Mouse (Mus musculus) ES-E14 (cell line): ENCODE data around the gene Sec61a1. TPM values are rescaled to one million over a fixed set of nuclear protein-coding genes. Genes with fewer than 3 reads are reported as not detected.

ENCODE experiments used
- DNase-seq: peaks from one replicate; pipeline ENCODE4 v3.0.0-alpha.2; 2013; ENCODE audit warnings: low read depth, low spot score
- H3K27ac ChIP-seq: 2 replicates; pipeline ENCODE4 v1.5.1; 2012; ENCODE audit warnings: low read depth, mild to moderate bottlenecking, low read length, moderate library complexity, mixed read lengths; ENCODE audit not compliant: poor library complexity, insufficient read depth, severe bottlenecking
- H3K36me3 ChIP-seq: 2 replicates; pipeline ENCODE4 v1.6.1; 2012; ENCODE audit warnings: mild to moderate bottlenecking, low read length, moderate library complexity, mixed read lengths; ENCODE audit not compliant: control insufficient read depth, poor library complexity, insufficient read depth, severe bottlenecking
- H3K4me1 ChIP-seq, 2 experiments: fragments of 150-350 bp in 1 of 2; sonication (generic) in 1 of 2; 2 replicates each; pipeline ENCODE4 v1.6.1; 2012; ENCODE audit warnings: low read length in 2 of 2, mild to moderate bottlenecking in 1 of 2, mixed read lengths in 1 of 2; ENCODE audit not compliant: control insufficient read depth in 2 of 2, insufficient read depth in 2 of 2, poor library complexity in 1 of 2
- H3K4me3 ChIP-seq, 2 experiments: fragments of 150-350 bp in 1 of 2; sonication (generic) in 1 of 2; 2 replicates each; pipeline ENCODE4 v1.5.1; 2012; ENCODE audit warnings: low read length in 2 of 2, low read depth in 1 of 2, mild to moderate bottlenecking in 1 of 2, mixed read lengths in 1 of 2; ENCODE audit not compliant: insufficient read depth in 1 of 2, poor library complexity in 1 of 2, severe bottlenecking in 1 of 2
- H3K9ac ChIP-seq: 2 replicates; pipeline ENCODE4 v1.6.1; 2012; ENCODE audit warnings: low read depth, mild to moderate bottlenecking, low read length, mixed read lengths; ENCODE audit not compliant: poor library complexity, insufficient read depth, severe bottlenecking
- H3K9me3 ChIP-seq: fragments of 150-350 bp; sonication (generic); 2 replicates; pipeline ENCODE4 v1.6.1; 2012; ENCODE audit warnings: low read depth, mild to moderate bottlenecking, low read length; ENCODE audit not compliant: control insufficient read depth, insufficient read depth
- CHD2 ChIP-seq: IDR thresholded peaks from 2 replicates; pipeline ENCODE4 v1.6.1; 2014; ENCODE audit warnings: mild to moderate bottlenecking, low read depth, low read length, inconsistent platforms
- HCFC1 ChIP-seq: IDR thresholded peaks from 2 replicates; pipeline ENCODE4 v1.6.1; 2012; ENCODE audit warnings: low read length, inconsistent platforms, borderline replicate concordance; ENCODE audit not compliant: insufficient read depth
- MAFK ChIP-seq: IDR thresholded peaks from 2 replicates; pipeline ENCODE4 v1.6.1; 2014; ENCODE audit warnings: mild to moderate bottlenecking, low read depth, low read length, inconsistent platforms; ENCODE audit not compliant: insufficient read depth
- ZC3H11A ChIP-seq: IDR thresholded peaks from 2 replicates; pipeline ENCODE4 v1.6.1; 2012; ENCODE audit warnings: low read depth, mild to moderate bottlenecking, inconsistent platforms, low read length, borderline replicate concordance
- ZNF384 ChIP-seq: IDR thresholded peaks from 2 replicates; pipeline ENCODE4 v1.6.1; 2012; ENCODE audit warnings: low read depth, low read length, inconsistent platforms
- in situ Hi-C, 2 experiments: fragments of 600-800 bp; cut with MboI; formaldehyde crosslinking; loops; one replicate each; pipeline ENCODE4 v1.15.1; 2025; ENCODE audit warnings: low sequenced_read_pairs in 2 of 2, inconsistent platforms in 1 of 2; ENCODE audit not compliant: unreplicated experiment in 2 of 2
- total RNA-seq: library from RNA; depleted of rRNA; stranded (reverse); fragments of 300-350 nt; gene quantifications from 2 replicates; pipeline ENCODE4 v1.2.3, GENCODE M21; 2012

Sec61a1 gene
- total RNA-seq, 1 experiment, result 414 TPM

DNA sequence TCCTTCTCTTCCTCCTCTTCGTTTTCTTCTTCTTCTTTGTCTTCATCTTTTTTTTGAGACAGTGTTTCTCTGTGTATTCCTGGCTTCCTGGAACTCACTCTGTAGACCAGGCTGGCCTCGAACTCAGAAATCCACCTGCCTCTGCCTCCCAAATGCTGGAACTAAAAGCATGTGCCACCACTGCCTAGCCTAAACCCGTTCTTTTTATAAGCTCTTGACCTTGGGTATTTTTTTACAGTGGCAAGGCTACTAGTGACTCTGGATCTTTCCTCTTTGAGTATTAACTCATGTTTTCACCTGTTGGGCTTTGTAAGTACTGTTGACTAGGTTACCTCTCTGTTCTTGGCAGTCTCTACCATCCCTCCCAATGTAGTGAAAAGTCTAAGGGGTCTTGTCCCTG, 4.3 kb upstream of the Sec61a1 start:
- Histone ChIP-seq H3K27ac (no peak overlapping the region), H3K4me3 (no peak overlapping the region), H3K9me3 (no peaks in the 10 kb centered on the region), H3K4me1 (peaks cover 0 to 2% of the 10 kb centered on the region in 2 experiments; a peak in 1 of 4 replicates), H3K36me3 (no peaks in the 10 kb centered on the region), H3K9ac (no peak overlapping the region)
- in situ Hi-C loops, result no loop called here
- TF ChIP-seq ZNF384 (no peak), MAFK (no peak), CHD2 (no peak), ZC3H11A (no peak), HCFC1 (no peak)
- DNase-seq, result no peak

DNA sequence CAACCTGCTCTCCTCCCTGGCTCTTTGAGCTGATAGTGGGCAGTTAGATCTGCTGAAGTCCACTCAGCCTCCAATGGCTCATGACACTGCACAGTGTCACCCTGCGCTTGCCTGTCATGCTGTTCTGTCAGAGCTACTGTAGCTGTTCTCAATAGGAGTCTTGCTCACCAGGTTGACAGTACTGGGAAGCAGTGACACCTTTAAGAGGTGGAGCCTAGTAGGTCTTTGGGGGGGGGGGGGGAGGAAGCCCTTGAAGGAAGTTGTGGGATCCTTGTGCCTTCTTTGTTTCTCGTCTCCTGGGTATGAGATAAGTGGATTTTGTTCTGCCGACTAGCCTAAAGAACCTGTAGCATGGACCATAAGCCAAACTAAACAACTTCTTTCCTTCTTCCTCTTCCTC, 3.9 kb upstream of the Sec61a1 start:
- no peaks in the 10 kb centered on the region for H3K9me3 ChIP-seq
- no peak overlapping the region for H3K9ac ChIP-seq
- TF ChIP-seq MAFK, result no peak
- no peak for TF ChIP-seq HCFC1
- no peak for TF ChIP-seq ZC3H11A
- TF ChIP-seq ZNF384, result no peak
- TF ChIP-seq CHD2, result no peak
- H3K27ac ChIP-seq, result no peak overlapping the region
- in situ Hi-C loops, result no loop called here
- no peak for DNase-seq
- H3K4me3 ChIP-seq, result no peak overlapping the region
- H3K36me3 ChIP-seq, result no peaks in the 10 kb centered on the region
- H3K4me1 ChIP-seq, result peaks cover 0 to 2% of the 10 kb centered on the region in 2 experiments; a peak in 1 of 4 replicates

DNA sequence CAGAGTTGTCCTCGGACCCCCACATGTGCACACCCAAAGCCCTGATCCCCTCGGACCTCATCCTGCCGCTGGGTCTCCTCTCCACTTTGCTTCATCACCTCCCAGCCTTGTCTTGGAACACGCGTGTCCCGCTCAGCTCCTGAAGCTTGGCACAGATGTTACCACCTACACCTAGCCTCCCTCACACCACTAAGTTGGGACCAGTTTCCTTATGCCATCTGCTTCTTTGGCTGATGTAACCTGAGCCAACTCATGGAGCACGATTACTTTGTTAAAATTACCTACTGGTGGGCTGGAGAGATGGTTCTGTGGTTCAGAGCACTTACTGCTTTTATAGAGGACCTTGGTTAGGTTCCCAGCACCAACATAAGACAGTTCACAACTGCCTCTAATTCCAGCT, 3.1 kb upstream of the Sec61a1 start:
- Histone ChIP-seq H3K9ac (no peak overlapping the region), H3K36me3 (peaks cover 2% of the 10 kb centered on the region; the same call in 1 of the 2 replicates), H3K9me3 (no peaks in the 10 kb centered on the region), H3K27ac (no peak overlapping the region), H3K4me1 (peaks cover 2 to 3% of the 10 kb centered on the region in 2 experiments; a peak in 1 of 4 replicates), H3K4me3 (no peak overlapping the region)
- TF ChIP-seq ZNF384, result no peak
- no peak for TF ChIP-seq CHD2
- no peak for TF ChIP-seq HCFC1
- TF ChIP-seq MAFK, result no peak
- no peak for TF ChIP-seq ZC3H11A
- no peak for DNase-seq
- in situ Hi-C loops, result no loop called here

DNA sequence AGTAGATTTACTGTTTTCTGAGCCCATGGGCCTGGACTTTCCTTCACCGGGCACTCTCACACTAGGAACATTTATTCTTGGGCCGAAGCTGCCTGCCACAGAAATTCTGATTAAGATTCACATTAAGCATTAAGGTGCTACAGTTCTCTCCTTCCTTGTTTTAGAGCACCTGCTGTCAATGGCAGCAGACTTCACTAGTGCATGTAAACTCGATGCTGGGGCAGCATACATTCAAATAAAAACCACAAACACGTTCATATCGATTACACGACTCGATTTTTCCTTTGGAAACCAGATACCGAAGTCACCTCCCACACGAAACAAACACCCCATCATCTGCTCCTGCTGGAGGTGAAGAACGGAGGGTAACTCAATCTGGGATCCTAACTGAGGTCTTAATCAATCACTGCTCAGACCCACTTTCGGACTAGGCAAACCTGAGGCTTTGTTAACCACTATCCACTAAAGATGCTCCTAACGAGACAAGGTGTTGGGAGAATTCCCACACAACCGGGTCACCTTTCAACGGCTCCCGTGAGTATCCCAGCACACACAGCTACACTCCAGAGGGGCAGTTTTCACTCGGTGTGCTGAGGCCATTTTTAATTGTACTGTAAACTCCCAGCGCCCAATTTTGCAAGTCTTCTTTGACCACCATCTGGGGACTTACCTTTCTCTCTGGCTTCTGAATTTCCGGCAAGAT, 853 bp downstream of the Sec61a1 start:
- TF ChIP-seq ZC3H11A (no peak), CHD2 (no peak), HCFC1 (no peak), ZNF384 (no peak), MAFK (no peak)
- DNase-seq, result no peak
- Histone ChIP-seq H3K9me3 (no peaks in the 10 kb centered on the region), H3K9ac (peak overlapping the region; percentile 89), H3K27ac (no peak overlapping the region), H3K4me3 (peak overlapping the region; percentile 85 to 86), H3K4me1 (peaks cover 2 to 3% of the 10 kb centered on the region in 2 experiments; a peak in 1 of 4 replicates), H3K36me3 (peaks cover 29% of the 10 kb centered on the region)
- in situ Hi-C loops, result no loop called here

DNA sequence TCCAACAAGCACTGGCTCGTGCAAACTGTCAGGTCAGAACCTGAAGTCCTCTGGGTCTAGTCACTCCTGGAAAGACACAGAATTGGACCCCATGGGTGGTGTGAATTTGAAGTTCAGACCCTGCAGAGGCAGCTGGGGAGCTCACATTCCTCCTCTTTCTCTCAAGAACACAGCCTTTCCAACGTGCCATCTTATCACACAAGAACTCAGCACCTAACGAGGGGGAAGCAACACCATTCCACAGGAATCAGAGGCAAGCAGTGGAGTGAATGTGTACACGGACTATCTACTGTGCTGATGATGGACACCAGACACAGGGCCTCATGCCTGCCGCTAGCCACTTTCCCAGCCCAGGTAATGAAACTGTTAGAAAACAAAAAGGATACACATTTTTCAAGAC, 2.0 kb downstream of the Sec61a1 start:
- in situ Hi-C loops, result no loop called here
- peaks cover 39% of the 10 kb centered on the region for H3K36me3 ChIP-seq
- H3K9ac ChIP-seq, result peak overlapping the region; percentile 13; the same call in 1 of the 2 replicates
- H3K9me3 ChIP-seq, result no peaks in the 10 kb centered on the region
- H3K4me3 ChIP-seq, result no peak overlapping the region
- TF ChIP-seq CHD2 (no peak), ZC3H11A (no peak), MAFK (no peak), ZNF384 (no peak)
- no peak for DNase-seq
- peaks cover 2 to 3% of the 10 kb centered on the region in 2 experiments; a peak in 1 of 4 replicates for H3K4me1 ChIP-seq
- H3K27ac ChIP-seq, result no peak overlapping the region
